Mouse (Mus musculus): ENCODE measurements around the gene Tmem28.

Tmem28 gene

GRCm38 (mm10) chrX:99820790-99821395 lies at the start of gene Tmem28:
TSS of gene Tmem28 (plus strand) at chrX:99821021.
- no peak for DNase-seq (ENCODE audit: low read depth, low spot score)

- no peak for DNase-seq (ENCODE audit: low read depth, low spot score)
Observed at GRCm38 (mm10) chrX:99780308-99780707, 40.5 kb upstream of the Tmem28 start.

- DNase-seq (ENCODE audit: low read depth, low spot score): peak; percentile 3
Observed at GRCm38 (mm10) chrX:99808375-99808774, 12.4 kb upstream of the Tmem28 start.

DNA sequence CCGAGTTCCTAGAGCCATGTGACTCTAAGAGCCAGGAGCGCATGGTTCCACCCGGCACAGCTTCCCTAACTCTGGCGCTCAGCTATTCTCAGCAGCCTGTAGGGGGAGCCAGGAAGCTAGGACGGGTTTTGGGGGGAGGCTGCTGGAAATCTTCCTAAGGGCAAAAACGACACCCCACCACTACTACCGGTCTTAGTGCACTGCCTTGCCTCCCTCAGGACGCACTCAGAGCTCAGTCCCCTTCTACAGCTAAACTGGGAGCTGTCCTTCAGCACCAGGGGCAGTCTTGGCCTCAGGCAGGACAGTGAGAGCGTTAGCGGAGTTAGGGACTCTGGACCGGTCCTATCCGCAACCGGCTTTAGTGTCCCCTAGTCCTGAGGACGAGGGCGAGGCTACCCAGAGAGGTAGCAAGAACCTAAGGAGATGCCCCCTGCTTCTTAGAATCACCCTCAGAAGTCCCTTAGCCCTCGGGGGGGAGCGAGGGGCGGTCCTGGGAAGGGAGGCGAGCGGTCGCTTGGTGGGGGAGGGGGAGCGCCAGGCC lies 1.4 kb upstream of the Tmem28 start:
- DNase-seq (ENCODE audit: low read depth, low spot score): peak; percentile 85

DNA sequence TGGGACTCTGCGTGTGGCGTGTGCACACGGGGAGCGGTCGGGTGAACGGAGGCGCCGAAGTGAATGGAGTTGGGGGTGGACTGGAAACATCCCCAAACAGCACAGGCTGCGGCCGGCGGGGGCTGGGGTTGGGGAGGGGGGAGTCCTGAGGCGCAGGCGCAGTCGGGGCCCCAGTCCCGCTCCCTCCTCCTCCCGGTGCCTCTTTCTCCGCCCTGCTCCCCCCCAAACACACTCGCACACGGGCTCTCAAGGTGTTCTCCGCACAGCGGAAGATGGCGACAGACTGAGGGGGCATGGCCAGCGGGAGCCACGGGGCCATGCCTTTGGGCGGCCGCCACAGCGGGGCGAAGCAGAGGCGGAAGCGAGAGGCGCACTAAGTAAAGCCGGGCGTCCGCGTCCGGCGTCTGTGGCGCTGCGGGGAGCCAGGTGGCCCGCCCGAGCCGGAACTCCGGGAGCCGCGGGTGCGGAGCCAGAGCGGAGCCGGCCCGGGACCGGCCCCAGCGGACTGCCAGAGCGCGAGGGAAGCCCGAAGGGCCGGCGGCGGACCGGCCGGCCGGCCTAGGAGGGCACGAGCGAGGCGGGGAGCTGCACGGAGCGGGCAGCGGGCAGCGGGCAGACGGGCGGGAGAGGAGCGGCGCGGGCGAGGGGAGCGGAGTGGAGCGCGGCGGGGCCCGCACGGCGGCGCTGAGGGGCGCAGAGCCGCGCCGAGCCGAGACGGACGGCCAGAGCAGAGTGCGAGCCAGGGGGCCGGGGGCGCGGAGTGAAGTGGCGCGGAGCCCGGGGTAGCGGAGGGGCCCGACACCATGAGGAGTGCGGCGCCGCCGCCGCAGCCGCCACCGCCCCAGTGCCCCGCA lies 658 bp upstream of the Tmem28 start:
- DNase-seq (ENCODE audit: low read depth, low spot score): peak; percentile 11

GRCm38 (mm10) chrX:99842090-99842489 lies 21.3 kb downstream of the Tmem28 start:
- DNase-seq (ENCODE audit: low read depth, low spot score): no peak

DNA sequence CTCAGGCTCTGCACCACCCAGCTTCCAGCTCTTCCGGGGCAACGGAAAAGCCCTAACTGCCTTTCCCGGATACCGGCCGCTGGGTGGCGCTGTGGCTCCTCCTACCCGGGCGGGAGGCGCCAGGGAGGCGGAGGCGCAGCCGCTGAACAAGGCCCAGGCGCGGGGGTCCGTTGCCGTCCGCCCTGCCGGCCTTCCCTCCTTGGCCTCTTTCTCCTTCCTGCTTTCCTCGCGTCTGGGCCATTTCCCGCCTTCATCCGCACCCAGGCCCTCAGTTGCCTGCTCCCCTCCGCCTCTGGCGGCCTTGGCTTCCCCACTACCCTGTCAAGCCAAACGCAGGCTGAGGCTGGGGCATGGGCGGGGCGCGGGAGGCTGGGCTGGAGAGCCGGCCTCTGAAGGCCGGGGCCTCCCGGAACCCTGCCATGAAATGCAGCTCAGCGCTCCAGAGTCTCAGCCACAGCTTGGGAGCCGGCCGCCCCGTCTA lies 32.5 kb downstream of the Tmem28 start:
- DNase-seq (ENCODE audit: low read depth, low spot score): peak; percentile 55

DNA sequence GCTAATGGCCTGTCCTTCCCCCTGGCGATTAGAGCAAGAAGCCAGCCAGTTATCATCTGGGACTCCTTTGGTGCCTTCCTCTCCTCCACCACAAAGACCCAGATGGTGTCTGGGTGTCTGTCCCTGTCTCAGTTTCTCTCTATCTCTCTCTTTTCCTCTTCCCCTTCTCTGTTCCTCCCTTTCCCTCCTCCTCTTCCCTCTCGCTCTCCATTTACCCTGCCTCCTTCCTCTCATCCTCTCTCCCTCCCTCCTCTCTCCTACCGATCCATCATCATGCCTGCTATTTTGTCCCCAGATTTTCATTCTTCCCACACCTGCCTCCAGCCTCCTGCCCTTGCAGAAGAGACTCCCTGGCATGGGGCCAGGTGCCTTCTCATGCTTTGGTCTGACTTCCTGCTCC lies 33.0 kb downstream of the Tmem28 start:
- DNase-seq (ENCODE audit: low read depth, low spot score): no peak

- DNase-seq (ENCODE audit: low read depth, low spot score): no peak
Observed at GRCm38 (mm10) chrX:99872228-99872627, 51.4 kb downstream of the Tmem28 start.

- no peak for DNase-seq (ENCODE audit: low read depth, low spot score)
Observed at GRCm38 (mm10) chrX:99872632-99873201, 51.9 kb downstream of the Tmem28 start.

GRCm38 (mm10) chrX:99873259-99873919 lies 52.6 kb downstream of the Tmem28 start:
- no peak for DNase-seq (ENCODE audit: low read depth, low spot score)

DNA sequence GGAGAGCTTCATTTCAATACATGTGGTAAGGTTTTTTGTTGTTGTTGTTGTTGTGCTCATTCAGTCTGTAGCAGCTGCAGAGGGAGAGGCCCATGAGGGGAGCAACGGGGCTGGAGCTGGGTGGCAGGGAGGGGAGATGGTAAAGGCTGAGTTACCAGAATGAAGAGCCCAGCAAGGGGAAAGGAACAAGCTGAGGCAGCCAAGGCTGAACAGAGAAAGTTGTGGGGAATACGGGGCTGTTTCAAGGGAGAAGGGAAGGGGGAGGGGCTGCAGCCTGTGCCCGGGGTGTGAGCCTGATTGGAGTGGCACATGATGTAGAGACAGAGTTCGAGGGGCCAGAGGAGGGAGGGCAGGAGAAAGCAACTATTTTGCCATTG lies 53.1 kb downstream of the Tmem28 start:
- no peak for DNase-seq (ENCODE audit: low read depth, low spot score)

GRCm38 (mm10) chrX:99876781-99877180 lies 56.0 kb downstream of the Tmem28 start:
- no peak for DNase-seq (ENCODE audit: low read depth, low spot score)

GRCm38 (mm10) chrX:99883396-99883795 lies 62.6 kb downstream of the Tmem28 start:
- no peak for DNase-seq (ENCODE audit: low read depth, low spot score)

All from forelimb bud, embryonic 11.5 days (tissue).